Mouse (Mus musculus) intestine, postnatal 0 days (tissue): ENCODE measurements around the gene Pard3b. TPM values are rescaled to one million over a fixed set of nuclear protein-coding genes. Genes with fewer than 3 reads are reported as not detected.

Source experiments
- ATAC-seq: fragments of 200-750 bp; cut with Nextera tagmentation; 2 replicates; pipeline ENCODE4 v1.8.0; 2017; ENCODE audit warnings: mild to moderate bottlenecking, moderate TSS enrichment, moderate library complexity
- H3K27ac ChIP-seq: fragments of 300-500 bp; sonication (generic); 2 replicates; pipeline ENCODE4 v1.5.1; 2014; ENCODE audit warnings: mild to moderate bottlenecking, low read depth, low read length, moderate library complexity
- H3K27me3 ChIP-seq: fragments of 300-500 bp; sonication (generic); replicated peaks from 2 replicates; pipeline ENCODE4 v1.6.1; 2014; ENCODE audit warnings: low read length, mixed read lengths; ENCODE audit not compliant: control insufficient read depth, insufficient read depth
- H3K36me3 ChIP-seq: fragments of 300-500 bp; sonication (generic); 2 replicates; pipeline ENCODE4 v1.6.1; 2014; ENCODE audit warnings: mild to moderate bottlenecking, moderate library complexity; ENCODE audit not compliant: control insufficient read depth, insufficient read depth
- H3K4me1 ChIP-seq: fragments of 300-500 bp; sonication (generic); replicated peaks from 2 replicates; pipeline ENCODE4 v1.6.1; 2014; ENCODE audit warnings: antibody characterized with exemption, low read length, mixed read lengths; ENCODE audit not compliant: control insufficient read depth, insufficient read depth
- H3K4me2 ChIP-seq: fragments of 300-500 bp; sonication (generic); replicated peaks from 2 replicates; pipeline ENCODE4 v1.6.1; 2014; ENCODE audit warnings: low read depth, mild to moderate bottlenecking, moderate library complexity
- H3K4me3 ChIP-seq: fragments of 300-500 bp; sonication (generic); 2 replicates; pipeline ENCODE4 v1.5.1; 2014; ENCODE audit warnings: low read depth, low read length
- H3K9ac ChIP-seq: fragments of 300-500 bp; sonication (generic); 2 replicates; pipeline ENCODE4 v1.6.1; 2014; ENCODE audit warnings: mild to moderate bottlenecking, low read depth, low read length
- H3K9me3 ChIP-seq: fragments of 300-500 bp; sonication (generic); 2 replicates; pipeline ENCODE4 v1.6.1; 2016; ENCODE audit warnings: mixed run types; ENCODE audit not compliant: control insufficient read depth
- CTCF ChIP-seq: sonication (generic); IDR thresholded peaks from 2 replicates; pipeline ENCODE4 v1.5.1; 2016; ENCODE audit warnings: low read depth, mild to moderate bottlenecking, control low read depth, antibody characterized with exemption, moderate library complexity
- WGBS: fragments of 180-500 bp; shearing (Covaris S2); extraction: QIAGEN DNeasy Blood & Tissue Kit; methylation state at CpG from one replicate; pipeline ENCODE4 v1.1.7; 2014; 5-methylcytosine and 5-hydroxymethylcytosine counted together
- polyA plus RNA-seq: library from polyadenylated mRNA; unstranded; fragments of >200 nt; fragmentation: Nextera tagmentation; extraction: Ambion mirVana; gene quantifications from 2 replicates; pipeline ENCODE4 v1.2.1, GENCODE M21; 2015

Gene Pard3b
- polyA plus RNA-seq, 1 experiment from 2014 or later = 17.2 TPM

- ATAC-seq = no peak
- 39% methylated on average over 14 of the region's 14 CpGs for WGBS
- H3K27me3 ChIP-seq = no peaks in the 10 kb centered on the region
- no peak overlapping the region for H3K4me2 ChIP-seq
- no peaks in the 10 kb centered on the region for H3K4me1 ChIP-seq
- H3K27ac ChIP-seq = no peak overlapping the region
- H3K36me3 ChIP-seq = no peaks in the 10 kb centered on the region
- H3K9me3 ChIP-seq = no peaks in the 10 kb centered on the region
- H3K9ac ChIP-seq = no peak overlapping the region
- H3K4me3 ChIP-seq = no peak overlapping the region
- TF ChIP-seq CTCF = no peak
Observed at GRCm38 (mm10) chr1:62382807-62383514, 744.3 kb downstream of the Pard3b start.

- H3K4me1 ChIP-seq = no peaks in the 10 kb centered on the region; the same call in 1 of the 2 replicates
Observed at GRCm38 (mm10) chr1:62384241-62384640, 745.6 kb downstream of the Pard3b start.

GRCm38 (mm10) chr1:62388013-62388412, 749.4 kb downstream of the Pard3b start:
- no peaks in the 10 kb centered on the region for H3K27me3 ChIP-seq
- H3K27ac ChIP-seq = no peak overlapping the region
- TF ChIP-seq CTCF = no peak
- no peak overlapping the region for H3K4me3 ChIP-seq
- ATAC-seq = peak; percentile 69
- no peaks in the 10 kb centered on the region; the same call in 1 of the 2 replicates for H3K4me1 ChIP-seq
- no peaks in the 10 kb centered on the region for H3K36me3 ChIP-seq
- 37% methylated on average over 4 of the region's 4 CpGs for WGBS
- no peaks in the 10 kb centered on the region for H3K9me3 ChIP-seq
- no peak overlapping the region for H3K9ac ChIP-seq
- no peak overlapping the region for H3K4me2 ChIP-seq

More at GRCm38 (mm10) chr1:62384241-62384640, 745.6 kb downstream of the Pard3b start:
- 84% methylated on average over 1 of the region's 1 CpGs for WGBS
- Histone ChIP-seq H3K9me3 (no peaks in the 10 kb centered on the region), H3K9ac (no peak overlapping the region), H3K36me3 (no peaks in the 10 kb centered on the region), H3K27me3 (no peaks in the 10 kb centered on the region), H3K4me2 (no peak overlapping the region), H3K4me3 (no peak overlapping the region), H3K27ac (no peak overlapping the region)
- no peak for ATAC-seq
- no peak for TF ChIP-seq CTCF

- Histone ChIP-seq H3K9me3 (no peaks in the 10 kb centered on the region), H3K4me2 (no peak overlapping the region), H3K9ac (no peak overlapping the region), H3K27me3 (no peaks in the 10 kb centered on the region), H3K4me3 (no peak overlapping the region), H3K36me3 (no peaks in the 10 kb centered on the region), H3K27ac (no peak overlapping the region), H3K4me1 (no peaks in the 10 kb centered on the region; the same call in 1 of the 2 replicates)
- no peak for ATAC-seq
- WGBS = 45% methylated on average over 4 of the region's 4 CpGs
- no peak for TF ChIP-seq CTCF
Observed at GRCm38 (mm10) chr1:62392863-62393262, 754.2 kb downstream of the Pard3b start.

GRCm38 (mm10) chr1:62394555-62394954, 755.9 kb downstream of the Pard3b start:
- Histone ChIP-seq H3K27me3 (no peaks in the 10 kb centered on the region), H3K4me2 (no peak overlapping the region), H3K9ac (no peak overlapping the region), H3K27ac (no peak overlapping the region), H3K36me3 (no peaks in the 10 kb centered on the region), H3K4me3 (no peak overlapping the region), H3K9me3 (no peaks in the 10 kb centered on the region), H3K4me1 (no peaks in the 10 kb centered on the region)
- WGBS = 90% methylated on average over 3 of the region's 3 CpGs
- TF ChIP-seq CTCF = no peak
- no peak for ATAC-seq

- no peaks in the 10 kb centered on the region for H3K9me3 ChIP-seq
- no peak for ATAC-seq
- no peak overlapping the region for H3K4me2 ChIP-seq
- no peaks in the 10 kb centered on the region for H3K27me3 ChIP-seq
- WGBS = 22% methylated on average over 3 of the region's 3 CpGs
- no peak overlapping the region for H3K9ac ChIP-seq
- no peak overlapping the region for H3K4me3 ChIP-seq
- TF ChIP-seq CTCF = no peak
- H3K27ac ChIP-seq = no peak overlapping the region
- H3K4me1 ChIP-seq = no peaks in the 10 kb centered on the region
- H3K36me3 ChIP-seq = no peaks in the 10 kb centered on the region
Observed at GRCm38 (mm10) chr1:62398261-62398660, 759.6 kb downstream of the Pard3b start.
